Mouse (Mus musculus): Measurements from ENCODE around the gene Fndc1. TPM values are rescaled to one million over a fixed set of nuclear protein-coding genes. Genes with fewer than 3 reads are reported as not detected.

Gene Fndc1
- total RNA-seq (2023; ENCODE audit: inconsistent age), result 0.13 to 1.6 TPM (median 0.27 TPM) in 3 of 4 replicates, not detected in the other

DNA sequence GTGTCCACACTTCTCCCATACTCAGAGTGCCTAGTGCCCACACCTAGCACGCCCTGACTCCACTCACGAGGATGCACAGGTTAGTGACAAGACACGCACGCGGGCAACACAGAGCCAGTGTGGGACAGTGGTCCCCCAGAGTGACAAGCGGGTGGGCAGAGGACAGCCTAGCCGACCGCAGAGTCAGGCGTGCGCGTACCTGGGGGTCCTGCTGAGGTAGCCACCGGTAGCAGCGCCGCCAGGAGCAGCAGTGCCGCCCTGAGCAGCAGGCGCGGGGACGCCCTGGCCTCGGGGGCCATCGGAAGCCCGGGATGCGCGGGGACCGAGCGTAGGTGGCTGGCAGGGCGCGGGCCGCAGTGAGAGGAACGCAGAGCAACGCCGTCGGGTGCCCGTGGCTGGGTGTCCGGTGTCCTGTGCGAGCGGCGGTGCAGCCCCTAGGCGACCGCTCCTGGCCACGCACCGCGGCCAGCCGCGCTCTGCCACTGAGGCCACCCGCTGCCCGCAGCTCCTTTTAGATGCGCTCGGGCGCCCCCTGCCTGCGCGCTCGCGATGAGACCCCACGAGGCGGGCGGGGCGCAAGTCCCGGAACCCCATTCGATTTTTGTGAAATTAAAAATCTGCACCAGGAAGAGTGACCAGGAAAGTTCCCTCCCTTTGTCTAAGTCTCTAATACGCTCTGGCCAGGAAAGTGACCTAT is at the start of gene Fndc1:
Fndc1 (minus strand) TSS at position 484 of the 697 bp plus-strand sequence.

Other genes with a start within 250 kb of the Fndc1 start
- 161 to 182 TPM (median 177 TPM) in 4 replicates for gene Tagap, start 98.7 kb upstream of the Fndc1 start, total RNA-seq (2023; ENCODE audit: inconsistent age)
- 11.8 to 17.7 TPM (median 15.0 TPM) in 4 replicates for gene Rsph3a, start 118.3 kb upstream of the Fndc1 start, total RNA-seq (2023; ENCODE audit: inconsistent age)